Mouse (Mus musculus) lung, postnatal 4 days (tissue): Measurements from ENCODE around the gene Defa28.
"Not testable (repeated sequence)": the region's sequence is repeated elsewhere in the genome, so short reads cannot be mapped to it uniquely, and the experiment has no call there.

ENCODE experiments used
- DNase-seq, 2 experiments: peaks; one replicate each; pipeline ENCODE4 v3.0.0; 2021

The Defa28 gene

GRCm38 (mm10) chr8:21582706-21583105 is at the start of gene Defa28:
Defa28 (plus strand) TSS chr8:21583006.
- not testable (repeated sequence) for DNase-seq

GRCm38 (mm10) chr8:21565086-21565485 is 17.7 kb upstream of the Defa28 start, which contains the start of gene Defa37:
Defa37 (plus strand) TSS chr8:21565386.
- DNase-seq = not testable (repeated sequence)

DNA sequence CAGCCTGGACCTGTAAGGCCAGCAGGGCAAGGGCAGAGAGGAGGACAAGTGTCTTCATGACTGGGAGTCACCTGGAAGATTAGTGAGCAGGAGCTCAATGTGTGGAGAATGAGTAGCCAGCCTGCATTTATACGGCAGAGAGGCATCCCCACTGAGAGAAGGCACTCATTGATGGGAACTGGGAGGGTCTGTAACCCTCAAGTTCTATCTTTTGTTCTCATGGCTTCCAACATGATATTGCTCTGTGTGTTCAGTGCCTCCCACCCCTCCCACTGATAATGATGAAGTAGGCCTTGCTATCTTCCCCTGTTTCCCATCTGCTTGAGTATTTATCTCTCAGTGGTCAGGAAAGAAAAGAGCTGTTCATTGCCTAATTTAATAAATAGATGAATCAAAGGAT is 11.6 kb downstream of the Defa28 start, which contains the start of gene Gm7861:
TSS of gene Gm7861 (minus strand) at position 101 of the 400 bp plus-strand sequence.
- DNase-seq = not testable (repeated sequence)

DNA sequence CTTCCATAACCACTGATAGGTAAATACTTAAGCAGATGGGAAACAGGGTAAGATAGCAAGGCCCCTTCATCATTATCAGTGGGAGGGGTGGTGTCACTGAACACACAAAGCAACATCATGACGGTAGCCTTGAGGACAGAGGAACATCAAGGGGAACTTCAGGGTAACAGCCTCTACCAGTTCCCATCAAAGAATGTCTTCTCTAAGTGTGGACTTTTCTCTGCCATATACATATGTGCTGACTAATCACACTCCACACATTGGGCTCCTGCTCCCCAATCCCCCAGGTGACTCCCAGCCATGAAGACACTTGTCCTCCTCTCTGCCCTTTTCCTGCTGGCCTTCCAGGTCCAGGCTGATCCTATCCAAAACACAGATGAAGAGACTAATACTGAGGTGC is 35.1 kb downstream of the Defa28 start, which contains the start of gene Defa26:
TSS of gene Defa26 (plus strand) at position 301 of the 400 bp plus-strand sequence.
- DNase-seq = not testable (repeated sequence)
